Mouse (Mus musculus) gastrocnemius, adult 18-20 months (tissue): ENCODE results near the gene Hmx3. TPM values are rescaled to one million over a fixed set of nuclear protein-coding genes. Genes with fewer than 3 reads are reported as not detected.

Experiments used
- DNase-seq: peaks from one replicate; pipeline ENCODE4 v3.0.0; 2021; ENCODE audit warnings: low spot score
- long read RNA-seq, 2 experiments: library from polyadenylated mRNA; stranded (forward); transcript quantifications; one replicate each; pipeline ENCODE4 v2.0.0; 2021
- total RNA-seq, 2 experiments: library from RNA; stranded (reverse); gene quantifications; 2 replicates each; pipeline ENCODE4 v1.2.3; 2021

The Hmx3 gene
- total RNA-seq, result not detected
- long read RNA-seq, experiment 1, result 0 reads
- long read RNA-seq, experiment 2, result 0 reads

GRCm38 (mm10) chr7:131542115-131542871 is at the start of gene Hmx3:
Hmx3 (plus strand) TSS chr7:131542867.
- no peak for DNase-seq

- no peak for DNase-seq
Observed at GRCm38 (mm10) chr7:131503739-131504138, 38.9 kb upstream of the Hmx3 start.

DNA sequence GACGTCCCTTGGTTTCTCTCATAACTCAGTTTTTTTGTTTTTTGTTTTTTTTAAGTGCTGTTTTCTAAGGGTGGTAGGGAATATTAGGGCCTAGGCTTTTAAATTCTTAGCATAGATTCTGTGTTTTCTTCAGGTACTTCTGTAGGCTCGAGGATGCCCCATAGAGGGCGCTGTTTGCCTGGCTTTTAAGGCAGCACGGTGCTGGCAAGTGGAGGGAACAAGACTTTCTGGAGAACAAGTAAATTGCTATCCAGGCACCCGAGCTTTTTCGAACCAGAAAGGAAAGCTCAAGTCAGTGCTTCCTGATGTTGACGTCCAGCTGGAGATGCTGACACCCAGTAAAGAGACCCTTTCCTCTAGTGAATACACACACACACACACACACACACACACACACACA is 2.7 kb upstream of the Hmx3 start:
- DNase-seq, result peak; percentile 83

- DNase-seq, result no peak
Observed at GRCm38 (mm10) chr7:131541184-131542114, 1.2 kb upstream of the Hmx3 start.

DNA sequence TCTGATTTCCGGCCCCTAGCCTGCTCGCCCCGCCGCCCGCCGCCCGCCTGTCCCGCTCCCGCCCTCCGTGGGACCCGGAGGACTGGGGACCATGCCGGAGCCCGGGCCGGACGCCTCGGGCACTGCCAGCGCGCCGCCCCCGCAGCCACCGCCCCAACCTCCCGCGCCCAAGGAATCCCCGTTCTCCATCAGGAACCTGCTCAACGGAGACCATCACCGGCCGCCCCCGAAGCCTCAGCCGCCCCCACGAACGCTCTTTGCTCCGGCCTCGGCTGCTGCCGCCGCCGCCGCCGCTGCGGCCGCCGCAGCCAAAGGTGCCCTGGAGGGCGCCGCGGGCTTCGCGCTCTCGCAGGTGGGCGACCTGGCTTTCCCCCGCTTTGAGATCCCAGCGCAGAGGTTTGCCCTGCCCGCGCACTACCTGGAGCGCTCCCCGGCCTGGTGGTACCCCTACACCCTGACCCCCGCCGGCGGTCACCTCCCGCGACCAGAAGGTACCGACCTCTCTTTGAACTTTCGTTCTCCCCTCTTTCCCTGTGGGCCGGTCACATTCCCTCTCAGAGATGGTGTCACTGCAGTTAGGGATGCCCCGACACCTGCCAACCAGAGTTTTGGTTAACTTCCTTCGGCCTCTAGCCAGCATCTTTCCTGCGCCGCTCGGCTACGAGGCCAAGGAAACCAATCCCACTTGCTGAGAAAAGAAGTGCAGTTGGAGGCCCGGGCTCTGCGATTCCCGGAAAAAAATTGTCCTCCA is 380 bp downstream of the Hmx3 start:
- DNase-seq, result no peak

- no peak for DNase-seq
Observed at GRCm38 (mm10) chr7:131543623-131544481, 1.2 kb downstream of the Hmx3 start.

GRCm38 (mm10) chr7:131544871-131545270 is 2.2 kb downstream of the Hmx3 start:
- DNase-seq, result no peak

DNA sequence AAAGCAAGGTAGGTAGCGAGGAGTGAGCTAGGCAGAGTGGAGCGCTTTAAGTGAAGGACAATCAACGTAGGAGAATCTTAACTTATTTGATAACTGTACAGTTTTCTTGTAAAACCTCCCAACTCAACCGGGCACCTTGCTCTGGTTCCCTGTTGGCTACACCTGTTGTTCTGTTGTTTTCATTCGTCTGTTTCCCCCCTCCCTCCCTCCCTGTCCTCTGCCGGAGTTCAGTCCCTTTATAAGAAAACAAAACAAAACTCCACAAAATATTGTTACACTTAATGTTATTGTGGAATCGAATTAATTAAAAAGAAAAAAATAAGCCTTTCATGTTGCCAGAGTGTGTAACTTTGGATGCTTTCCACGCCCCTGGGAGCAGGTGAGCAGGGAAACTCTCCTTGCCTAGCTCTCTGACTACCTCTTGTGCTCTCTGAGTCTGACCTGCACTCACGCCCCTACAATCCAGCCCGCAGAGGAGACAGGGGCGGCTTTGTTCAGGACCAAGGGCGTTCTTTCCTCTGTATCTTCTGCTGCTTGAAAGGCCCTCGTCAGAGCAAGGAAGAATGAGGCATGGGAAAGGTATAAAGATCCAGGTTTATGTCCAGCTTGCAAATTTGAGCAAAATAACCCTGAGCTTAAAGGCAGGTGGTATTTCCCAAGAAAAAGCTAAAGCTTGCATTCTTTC is 3.2 kb downstream of the Hmx3 start:
- DNase-seq, result no peak

DNA sequence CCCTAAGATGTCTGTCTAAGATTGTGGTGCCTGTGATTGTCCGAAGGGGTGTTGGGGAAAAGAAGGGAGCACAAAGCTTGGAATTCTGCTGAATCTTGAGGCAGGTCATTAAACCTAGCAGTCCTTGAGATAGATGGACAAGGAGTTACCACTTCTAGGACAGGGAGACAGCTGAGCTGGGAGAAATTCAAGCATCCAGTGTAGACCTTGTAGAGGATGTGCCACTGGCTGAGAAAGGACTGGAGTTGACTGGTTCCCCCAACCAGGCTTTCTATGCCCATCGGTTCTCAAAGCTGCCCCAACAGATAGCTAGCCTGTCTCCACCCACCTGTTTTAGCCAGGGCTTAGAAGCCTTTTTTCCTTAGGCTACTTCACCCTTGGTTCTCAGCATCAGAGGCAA is 3.8 kb downstream of the Hmx3 start:
- no peak for DNase-seq

DNA sequence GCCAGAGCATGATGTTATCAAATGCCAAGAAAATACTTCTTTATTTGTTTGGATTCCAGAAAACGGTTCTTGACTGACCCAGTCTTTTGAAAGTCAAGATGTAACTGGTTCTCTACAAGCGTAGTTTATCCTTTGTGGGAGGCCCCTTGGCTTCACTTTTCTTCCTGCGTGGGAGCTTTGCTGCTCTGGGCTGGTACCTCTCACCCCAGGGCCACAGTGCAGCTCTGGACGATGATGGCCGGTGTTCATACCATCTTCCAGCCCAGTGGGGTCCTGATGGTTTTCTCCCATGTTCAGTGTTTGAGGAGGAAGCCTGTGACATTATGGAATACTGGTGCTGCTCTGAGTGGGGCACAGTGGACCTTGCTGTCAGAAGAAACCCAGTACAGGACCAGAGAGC is 4.8 kb downstream of the Hmx3 start:
- no peak for DNase-seq

GRCm38 (mm10) chr7:131548473-131548872 is 5.8 kb downstream of the Hmx3 start, which contains the start of gene Hmx2:
Hmx2 (plus strand) TSS chr7:131548773.
- DNase-seq, result no peak

- DNase-seq, result no peak
Observed at GRCm38 (mm10) chr7:131551471-131551870, 8.8 kb downstream of the Hmx3 start.

DNA sequence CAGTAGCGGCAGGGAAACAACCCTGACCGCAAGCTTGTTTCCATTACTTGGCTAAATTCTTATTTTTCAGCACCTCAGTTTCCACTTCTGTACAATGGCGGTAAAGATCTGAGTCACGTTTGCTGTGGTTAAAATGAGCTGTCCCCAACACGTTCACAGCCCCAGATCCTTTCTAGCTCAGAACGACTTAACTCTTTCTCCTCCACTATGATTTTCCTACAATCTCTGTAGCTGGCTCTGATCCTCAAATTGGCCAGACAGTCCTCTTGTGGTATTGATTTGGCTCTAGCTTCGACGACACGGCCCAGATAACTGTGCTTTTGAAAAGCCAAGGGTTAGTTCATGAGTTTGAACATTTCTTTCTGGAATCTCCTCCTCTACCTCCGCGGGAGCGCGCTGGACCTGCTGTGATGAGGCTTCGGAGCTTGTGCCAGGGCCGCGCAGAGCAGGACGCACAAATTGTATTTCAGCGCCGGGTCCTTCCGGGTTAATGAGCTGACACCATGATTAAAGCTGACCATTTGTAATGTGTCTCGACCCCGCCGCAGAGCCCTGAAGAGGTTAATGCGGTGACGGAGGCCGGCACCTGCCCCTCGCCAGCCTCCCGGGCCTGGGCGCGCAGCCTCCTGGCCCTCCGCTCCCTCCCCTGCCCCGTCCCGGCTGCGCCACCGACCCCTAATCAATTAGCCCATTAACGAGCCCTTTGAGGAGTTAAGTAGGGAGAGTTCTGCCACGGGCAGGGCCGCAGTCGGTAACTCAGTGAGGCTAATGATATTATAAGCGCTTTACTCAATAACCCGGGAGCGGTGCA is 9.5 kb downstream of the Hmx3 start:
- DNase-seq, result no peak

DNA sequence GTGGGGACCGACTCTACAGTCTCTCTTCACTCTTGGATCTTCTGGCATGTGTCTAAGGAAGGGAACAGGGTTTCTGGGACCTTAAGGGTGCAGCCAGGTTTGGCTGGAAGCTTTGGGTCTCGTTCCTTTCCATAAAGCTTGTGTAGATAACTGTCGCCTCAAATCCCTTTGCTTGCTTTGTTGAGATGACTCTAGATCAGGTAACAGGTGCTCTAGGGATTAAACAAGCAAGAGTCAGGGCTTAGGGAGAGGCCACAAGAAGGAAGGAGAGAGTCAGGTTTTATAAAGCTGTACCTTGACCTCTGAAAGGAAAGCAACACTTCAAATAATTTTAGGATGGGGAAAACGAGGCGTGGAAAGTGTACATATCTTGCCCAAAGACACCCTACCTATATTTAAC is 10.1 kb downstream of the Hmx3 start:
- DNase-seq, result no peak

DNA sequence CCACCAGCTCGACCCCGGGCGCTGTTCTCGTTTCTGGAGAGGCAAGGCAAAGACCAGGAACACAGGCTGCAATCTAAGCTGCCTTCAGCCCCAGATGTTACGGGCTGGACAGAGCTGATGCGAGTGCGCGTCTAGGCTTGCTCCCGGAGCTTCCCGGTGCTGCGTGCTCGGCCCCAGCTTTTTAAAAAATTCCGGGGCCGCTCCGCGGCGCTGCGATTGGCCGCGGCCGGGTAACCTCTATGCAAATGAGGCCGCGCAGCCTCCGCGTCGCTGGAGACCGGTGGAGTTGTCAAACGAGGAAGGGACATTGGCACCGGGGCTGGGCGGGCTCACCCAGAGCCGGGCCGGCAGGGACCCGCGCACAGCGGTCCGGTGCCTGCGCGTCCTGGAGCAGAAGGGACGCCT is 11.1 kb downstream of the Hmx3 start:
- no peak for DNase-seq

DNA sequence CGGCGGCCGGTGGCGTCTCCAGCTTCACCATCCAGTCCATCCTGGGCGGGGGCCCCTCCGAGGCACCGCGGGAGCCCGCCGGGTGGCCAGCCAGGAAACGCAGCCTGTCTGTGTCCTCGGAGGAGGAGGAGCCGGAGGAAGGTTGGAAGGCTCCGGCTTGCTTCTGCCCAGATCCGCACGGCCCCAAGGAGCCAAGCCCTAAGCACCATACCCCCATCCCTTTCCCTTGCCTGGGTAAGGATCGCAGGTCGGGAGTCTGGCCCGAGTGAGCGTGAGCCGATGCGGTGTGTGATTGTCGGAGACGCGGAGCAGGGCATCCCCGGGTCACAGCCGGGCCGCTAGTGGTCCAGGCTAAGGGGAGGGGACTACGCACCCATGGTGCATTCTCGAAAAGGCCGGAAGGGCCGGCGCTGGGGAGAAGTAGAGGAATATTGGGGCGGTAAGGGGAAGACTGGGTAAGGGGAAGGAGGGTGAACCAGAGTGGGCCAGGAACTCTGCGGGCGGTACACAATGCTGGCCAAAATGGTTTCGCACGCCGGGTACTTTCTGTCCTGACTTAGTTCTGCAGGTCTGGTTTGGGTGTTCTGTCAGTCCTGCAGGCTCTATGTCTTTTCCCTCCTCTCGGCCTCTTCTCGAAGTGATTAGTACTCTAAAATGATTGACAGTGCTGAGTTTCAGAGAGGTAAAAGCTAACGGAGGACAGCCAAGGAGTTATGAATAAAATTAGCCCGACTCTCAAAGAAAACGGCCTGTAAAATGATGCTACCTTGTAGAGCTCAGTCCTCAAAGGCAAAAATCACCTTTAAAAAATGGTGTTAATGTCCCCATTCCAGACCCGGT is 11.9 kb downstream of the Hmx3 start:
- DNase-seq, result no peak

DNA sequence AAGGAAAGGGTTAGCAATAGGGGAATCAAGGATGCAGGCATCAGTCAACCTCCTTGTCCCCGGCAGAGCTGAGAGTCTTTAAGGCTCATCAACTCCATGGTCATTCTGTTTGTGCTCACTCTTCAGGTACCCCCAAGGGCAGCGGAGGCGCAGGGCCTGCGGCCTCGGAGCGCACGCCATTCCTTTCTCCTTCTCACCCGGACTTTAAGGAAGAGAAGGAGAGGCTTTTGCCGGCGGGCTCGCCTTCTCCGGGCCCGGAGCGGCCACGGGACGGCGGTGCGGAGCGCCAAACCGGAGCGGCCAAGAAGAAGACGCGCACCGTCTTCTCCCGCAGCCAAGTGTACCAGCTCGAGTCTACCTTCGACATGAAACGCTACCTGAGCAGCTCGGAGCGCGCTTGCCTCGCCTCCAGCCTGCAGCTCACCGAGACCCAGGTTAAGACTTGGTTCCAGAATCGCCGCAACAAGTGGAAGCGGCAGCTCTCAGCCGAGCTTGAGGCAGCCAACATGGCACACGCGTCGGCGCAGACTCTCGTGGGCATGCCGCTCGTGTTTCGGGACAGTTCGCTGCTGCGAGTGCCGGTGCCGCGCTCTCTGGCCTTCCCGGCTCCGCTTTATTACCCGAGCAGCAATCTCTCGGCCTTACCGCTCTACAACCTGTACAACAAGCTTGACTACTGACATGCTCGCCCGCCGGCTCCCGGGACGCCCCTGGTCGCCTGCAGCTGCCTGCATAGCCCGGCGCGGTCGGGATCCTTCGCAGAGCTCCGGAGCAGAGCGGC is 12.8 kb downstream of the Hmx3 start:
- no peak for DNase-seq

GRCm38 (mm10) chr7:131556116-131556515 is 13.4 kb downstream of the Hmx3 start:
- DNase-seq, result no peak
